ENCODE assay signal across 10 mouse cellular contexts in genomic region chr5:29335836-29336235, GRCm38 (mm10). TPM values are rescaled to one million over a fixed set of nuclear protein-coding genes. Genes with fewer than 3 reads are reported as not detected.
DNase-seq lines count a peak whose midpoint lies in the region; ATAC-seq and TF ChIP-seq lines count a peak whose summit lies in the region.
"Had no signal": no experiment of that assay in that cellular context is flagged by ENCODE, and none has a peak within 500 bp of the region (broad histone marks: within the 10 kb centered on the region; RNA-seq: fewer than 3 reads in every experiment).

No protein-coding gene starts in this region.

- 0 out of 2 replicates have a peak, but pooled peaks cover 4% of the 10 kb centered on the region for H3K36me3 ChIP-seq in hindbrain, embryonic 14.5 days (replicated peaks; ENCODE audit: control insufficient read depth, insufficient read depth)
- H3K36me3 ChIP-seq in hindbrain, embryonic 13.5 days: no peaks in the 10 kb centered on the region
- H3K36me3 ChIP-seq in thymus, adult 2 months (ENCODE audit: control insufficient read depth, insufficient read depth, low read length): no peaks in the 10 kb centered on the region

- H3K9me3 ChIP-seq in hindbrain, embryonic 14.5 days (ENCODE audit: control insufficient read depth, low read length): no peaks in the 10 kb centered on the region
- H3K9me3 ChIP-seq in hindbrain, embryonic 13.5 days: no peaks in the 10 kb centered on the region

- no peak overlapping the region for H3K4me2 ChIP-seq in hindbrain, embryonic 14.5 days (replicated peaks)
- H3K4me2 ChIP-seq in hindbrain, embryonic 13.5 days: no peak overlapping the region

- H3K9ac ChIP-seq in hindbrain, embryonic 14.5 days: no peak overlapping the region
- H3K9ac ChIP-seq in hindbrain, embryonic 13.5 days: no peak overlapping the region

- no peak overlapping the region for H3K27ac ChIP-seq in hindbrain, embryonic 14.5 days
- H3K27ac ChIP-seq in hindbrain, embryonic 13.5 days: no peak overlapping the region
- no peak overlapping the region for H3K27ac ChIP-seq in thymus, adult 2 months (ENCODE audit: control insufficient read depth, insufficient read depth, low read length)

- ATAC-seq in hindbrain, embryonic 14.5 days (ENCODE audit: low FRiP score): no peak
- no peak for ATAC-seq in hindbrain, embryonic 13.5 days (ENCODE audit: low FRiP score)
- no peak for ATAC-seq in monocyte, adult 5-6 weeks (replicated peaks; ENCODE audit: insufficient number of reproducible peaks, low FRiP score, low TSS enrichment, poor library complexity, severe bottlenecking)
- ATAC-seq: intestine, embryonic 16.5 days had no signal

- no peaks in the 10 kb centered on the region for H3K27me3 ChIP-seq in hindbrain, embryonic 14.5 days (ENCODE audit: control insufficient read depth, insufficient read depth, low read length)
- H3K27me3 ChIP-seq in hindbrain, embryonic 13.5 days: no peaks in the 10 kb centered on the region
- H3K27me3 ChIP-seq in thymus, adult 2 months (ENCODE audit: control insufficient read depth, insufficient read depth, low read length): no peaks in the 10 kb centered on the region

- WGBS in hindbrain, embryonic 14.5 days: 66% methylated on average over 5 of the region's 5 CpGs
- 67% methylated on average over 5 of the region's 5 CpGs for WGBS in hindbrain, embryonic 13.5 days
- WGBS in thymus, adult 2 months: 56% methylated on average over 5 of the region's 5 CpGs

- no peak overlapping the region for H3K4me3 ChIP-seq in hindbrain, embryonic 14.5 days (replicated peaks; ENCODE audit: low read length)
- no peak overlapping the region for H3K4me3 ChIP-seq in hindbrain, embryonic 13.5 days
- no peak overlapping the region for H3K4me3 ChIP-seq in thymus, adult 2 months (ENCODE audit: control insufficient read depth, insufficient read depth, low read length)

- TF ChIP-seq CTCF in thymus, adult 2 months (IDR thresholded peaks at IDR 0.05; ENCODE audit: borderline replicate concordance, control insufficient read depth, extremely low read depth, insufficient read depth, low read length, poor library complexity): no peak

- no peaks in the 10 kb centered on the region for H3K4me1 ChIP-seq in hindbrain, embryonic 14.5 days (replicated peaks; ENCODE audit: control insufficient read depth, insufficient read depth, low read length)
- H3K4me1 ChIP-seq in hindbrain, embryonic 13.5 days (replicated peaks): no peaks in the 10 kb centered on the region
- no peaks in the 10 kb centered on the region for H3K4me1 ChIP-seq in thymus, adult 2 months (replicated peaks; ENCODE audit: control insufficient read depth, insufficient read depth, low read length)

- DNase-seq in hindbrain, embryonic 14.5 days (ENCODE audit: low spot score): peak; percentile 82
- peak; percentile 1 for DNase-seq in thymus, adult 2 months
- DNase-seq in thymus, postnatal 4 days: no peak
- peak; percentile 13 for DNase-seq in c-Kit-negative CD71-positive TER-119-positive erythroid progenitor cells, embryonic 14.5 days (ENCODE audit: low read depth, low spot score)
- DNase-seq in retina, postnatal 7 days (ENCODE audit: low read depth, low spot score): peak; percentile 17
- DNase-seq in urinary bladder, postnatal 4 days (ENCODE audit: low spot score in 2 of 2): no peak
- DNase-seq: thymus, adult 18-20 months had no signal

- no peak for TF ChIP-seq POLR2A in thymus, adult 2 months (IDR thresholded peaks at IDR 0.05; ENCODE audit: control insufficient read depth, extremely low read depth, insufficient read depth, low read length, poor library complexity)

RNA-seq across cellular contexts. Expression of gene Lmbr1, which starts 42.4 kb away (rescaled TPM):
- 42.2 and 44.4 TPM in 2 replicates for polyA plus RNA-seq in hindbrain, embryonic 14.5 days (2014; fragmentation: Nextera tagmentation; extraction: Ambion mirVana)
- 30.7 and 30.9 TPM in 2 replicates for polyA plus RNA-seq in hindbrain, embryonic 13.5 days (2015; fragmentation: Nextera tagmentation; extraction: Ambion mirVana)
- polyA plus RNA-seq in thymus, adult 2 months (2012; rRNA removed): 1.5 and 1.9 TPM in 2 replicates
- total RNA-seq in monocyte, adult 5-6 weeks (2017): 0.43 to 2.2 TPM (median 1.1 TPM) in 3 replicates

Comparison
In these comparisons a context has a peak if more than half of its experiments do, and no peak if none do; other contexts are left out.
1. DNase-seq: peak in hindbrain, embryonic 14.5 days (single experiment), thymus, adult 2 months (single experiment), c-Kit-negative CD71-positive TER-119-positive erythroid progenitor cells, embryonic 14.5 days (single experiment) and retina, postnatal 7 days (single experiment); none in thymus, postnatal 4 days (single experiment) and urinary bladder, postnatal 4 days (0 of 2).
2. RNA of gene Lmbr1, which starts 42.4 kb away (polyA plus RNA-seq): 42.2 to 44.4 TPM in hindbrain, embryonic 14.5 days and 30.7 to 30.9 TPM in hindbrain, embryonic 13.5 days; 1.5 to 1.9 TPM in thymus, adult 2 months; every median in the first group is over 10 times any median in the second.